Mouse (Mus musculus): ENCODE data around the gene Abhd2. TPM values are rescaled to one million over a fixed set of nuclear protein-coding genes. Genes with fewer than 3 reads are reported as not detected.

Abhd2 gene
- polyA plus RNA-seq, 1 experiment from 2014 or later: 4.2 TPM

Other genes starting within 250 kb of the Abhd2 start
- 1.8 and 2.2 TPM in 2 replicates for gene Acan, start 219.7 kb upstream of the Abhd2 start, polyA plus RNA-seq (2014; fragmentation: Nextera tagmentation; extraction: Ambion mirVana)
- 0.93 and 2.0 TPM in 2 replicates for gene Hapln3, start 142.2 kb upstream of the Abhd2 start, polyA plus RNA-seq (2014; fragmentation: Nextera tagmentation; extraction: Ambion mirVana)
- gene Mfge8, start 124.1 kb upstream of the Abhd2 start, polyA plus RNA-seq (2014; fragmentation: Nextera tagmentation; extraction: Ambion mirVana): 260 and 264 TPM in 2 replicates
- not detected in 2 replicates for gene Rlbp1, start 113.8 kb downstream of the Abhd2 start, polyA plus RNA-seq (2014; fragmentation: Nextera tagmentation; extraction: Ambion mirVana)
- gene Fanci, start 118.7 kb downstream of the Abhd2 start, polyA plus RNA-seq (2014; fragmentation: Nextera tagmentation; extraction: Ambion mirVana): 8.9 and 9.2 TPM in 2 replicates
- gene Polg, start 193.2 kb downstream of the Abhd2 start, polyA plus RNA-seq (2014; fragmentation: Nextera tagmentation; extraction: Ambion mirVana): 26.3 and 31.0 TPM in 2 replicates

Measured in heart, embryonic 14.5 days (tissue).